Mouse (Mus musculus) splenic B cell, adult 2 months (primary cell): ENCODE data around the gene Ly6c2.
A peak's percentile ranks its signal among the peaks of the same experiment; 100 is the strongest.
"Not testable (repeated sequence)": the region's sequence is repeated elsewhere in the genome, so short reads cannot be mapped to it uniquely, and the experiment has no call there.

Experiments
- DNase-seq: peaks from one replicate; pipeline ENCODE4 v3.0.0-alpha.2; 2011; ENCODE audit warnings: low read depth, low spot score
- H3K27me3 ChIP-seq: 2 replicates; pipeline ENCODE4 v1.6.1; 2012; ENCODE audit warnings: mild to moderate bottlenecking, low read length, moderate library complexity, mixed read lengths; ENCODE audit not compliant: control insufficient read depth, poor library complexity, insufficient read depth, severe bottlenecking
- H3K36me3 ChIP-seq: 2 replicates; pipeline ENCODE4 v1.6.1; 2012; ENCODE audit warnings: mild to moderate bottlenecking, low read length, moderate library complexity, mixed read lengths; ENCODE audit not compliant: control insufficient read depth, poor library complexity, insufficient read depth, severe bottlenecking

The Ly6c2 gene

DNA sequence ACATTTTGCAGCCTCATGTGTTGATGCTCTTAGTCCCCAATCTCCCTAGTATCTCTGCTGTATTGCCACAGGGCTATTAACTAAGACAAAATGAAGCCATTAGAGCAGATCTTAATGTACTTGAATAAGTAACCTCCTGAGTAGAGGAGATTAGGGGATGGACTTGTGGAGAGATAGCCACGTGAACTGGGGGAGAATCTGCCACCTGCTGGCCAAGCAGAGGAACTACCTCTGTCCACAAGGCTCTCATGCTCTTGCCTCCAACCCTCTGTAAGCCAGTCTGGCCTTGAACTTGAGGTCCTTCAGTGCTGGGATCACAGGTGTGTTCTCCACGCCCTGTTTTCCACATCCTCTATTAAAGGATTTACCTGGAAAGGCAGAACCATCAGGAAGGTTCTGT is 23.7 kb downstream of the Ly6c2 start:
- not testable (repeated sequence) for H3K27me3 ChIP-seq, H3K36me3 ChIP-seq
- peak; percentile 41 for DNase-seq

DNA sequence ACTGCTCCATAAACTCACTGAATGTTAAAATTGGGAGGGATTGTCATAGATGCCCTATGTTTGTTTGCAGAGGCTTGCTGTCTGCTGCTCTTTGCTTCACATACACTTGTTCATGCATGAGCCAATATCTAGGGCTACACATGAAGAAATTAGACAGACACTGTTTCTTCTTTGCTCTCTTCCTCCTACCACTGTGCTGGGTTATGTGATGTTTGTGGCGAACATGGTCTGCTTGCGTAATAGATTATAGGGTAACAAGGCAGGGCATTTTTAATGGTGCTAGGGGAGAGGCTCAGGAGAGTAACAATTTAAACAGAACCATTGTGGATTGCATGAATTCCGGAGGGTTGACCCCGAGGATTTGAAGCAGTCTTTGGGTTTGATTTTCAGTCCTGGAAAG is 41.8 kb downstream of the Ly6c2 start:
- H3K27me3 ChIP-seq = no peaks in the 10 kb centered on the region
- H3K36me3 ChIP-seq = no peaks in the 10 kb centered on the region
- no peak for DNase-seq

DNA sequence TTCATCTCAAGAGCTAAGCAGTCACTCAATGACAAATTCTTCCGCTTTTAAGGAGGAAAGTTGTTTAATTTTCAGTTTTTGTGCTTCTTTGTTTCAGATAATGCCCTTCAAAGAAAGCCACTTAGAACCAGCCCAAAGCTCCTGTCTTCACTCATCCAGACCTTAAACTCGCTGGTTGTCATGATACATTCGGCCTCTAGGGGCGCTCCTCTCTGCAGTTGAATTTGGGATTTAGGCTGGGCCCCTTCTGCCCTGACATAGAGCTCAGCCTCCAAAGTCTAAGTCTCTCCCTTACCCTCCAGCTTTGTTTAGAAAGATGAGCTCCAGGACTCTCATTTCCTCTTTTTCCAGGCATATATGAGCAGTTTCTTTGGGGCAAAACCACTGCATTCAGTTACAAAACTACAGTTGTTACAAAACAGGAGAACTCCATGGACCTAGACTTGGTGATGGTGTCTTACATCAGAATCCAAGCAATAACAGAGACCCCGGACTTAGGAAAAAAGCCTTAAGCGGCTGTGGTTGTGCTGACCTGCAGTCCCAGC is 49.7 kb downstream of the Ly6c2 start:
- peak; percentile 81 for DNase-seq
- not testable (repeated sequence) for H3K27me3 ChIP-seq

DNA sequence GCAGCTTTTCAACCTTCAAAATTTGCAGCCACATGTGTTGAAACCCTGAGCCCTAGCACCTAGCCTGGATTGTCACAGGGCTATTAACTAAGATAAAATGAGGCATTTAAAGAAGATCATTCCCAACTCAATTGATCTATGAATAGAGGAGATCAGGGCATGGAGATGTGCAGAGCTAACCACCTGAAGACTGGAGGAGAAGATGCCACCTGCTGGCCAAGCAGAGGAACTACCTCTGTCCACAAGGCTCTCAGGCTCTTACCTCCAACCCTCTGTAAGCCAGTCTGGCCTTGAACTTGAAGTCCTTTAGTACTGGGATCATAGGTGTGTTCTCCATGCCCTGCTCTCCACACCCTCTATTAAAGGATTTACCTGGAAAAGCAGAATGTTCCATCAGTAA is 51.3 kb downstream of the Ly6c2 start:
- DNase-seq = peak; percentile 82
- Histone ChIP-seq H3K36me3 (no peaks in the 10 kb centered on the region), H3K27me3 (no peaks in the 10 kb centered on the region)

More for the DNA sequence above, 49.7 kb downstream of the Ly6c2 start:
- not testable (repeated sequence) for H3K36me3 ChIP-seq
